8 mouse cellular contexts compared by ENCODE assay signal in genomic region chr3:30766177-30766576, GRCm38 (mm10). TPM values are rescaled to one million over a fixed set of nuclear protein-coding genes. Genes with fewer than 3 reads are reported as not detected.
DNase-seq lines count a peak whose midpoint lies in the region; ATAC-seq and TF ChIP-seq lines count a peak whose summit lies in the region.
"Had no signal": no experiment of that assay in that cellular context is flagged by ENCODE, and none has a peak within 500 bp of the region (broad histone marks: within the 10 kb centered on the region; RNA-seq: fewer than 3 reads in every experiment).

No protein-coding gene starts in this region.

- no peak overlapping the region for H3K9ac ChIP-seq in kidney, postnatal 0 days (ENCODE audit: low read depth, low read length)

- no peak overlapping the region for H3K4me3 ChIP-seq in kidney, postnatal 0 days (replicated peaks; ENCODE audit: low read depth, low read length)

- ATAC-seq in erythroid progenitor cell, adult 5-6 weeks (replicated peaks; ENCODE audit: low FRiP score, poor library complexity, severe bottlenecking) = peak; percentile 69
- peak; percentile 77; the same call in 1 of the 2 replicates for ATAC-seq in kidney, postnatal 0 days (replicated peaks; ENCODE audit: low FRiP score, low read depth)

- H3K9me3 ChIP-seq in kidney, postnatal 0 days (replicated peaks; ENCODE audit: low read length) = no peaks in the 10 kb centered on the region
- H3K9me3 ChIP-seq: megakaryocyte, embryonic 14.5 days had no signal

- no peaks in the 10 kb centered on the region for H3K4me1 ChIP-seq in kidney, postnatal 0 days (replicated peaks; ENCODE audit: insufficient read depth, low read length)

- peak; percentile 9 for DNase-seq in adrenal gland, adult 8-10 months
- DNase-seq in kidney, postnatal 0 days (ENCODE audit: low spot score) = peak; percentile 45
- DNase-seq in lung, postnatal 36 days = peak; percentile 64
- DNase-seq in right cerebral cortex, adult 2 months (ENCODE audit: low spot score in 2 of 2) = no peak
- no peak for DNase-seq in urinary bladder, adult 2 months (ENCODE audit: low spot score)
- no peak for DNase-seq in thymus, postnatal 36 days

- H3K36me3 ChIP-seq in kidney, postnatal 0 days (ENCODE audit: insufficient read depth, low read length) = no peaks in the 10 kb centered on the region

- H3K27ac ChIP-seq in kidney, postnatal 0 days = peak overlapping the region; percentile 20; the same call in 1 of the 2 replicates

- TF ChIP-seq CTCF in kidney, postnatal 0 days (IDR thresholded peaks at IDR 0.05; ENCODE audit: low read depth) = no peak

- no peak overlapping the region for H3K4me2 ChIP-seq in kidney, postnatal 0 days (ENCODE audit: low read length)

- WGBS in kidney, postnatal 0 days = 51% methylated on average over 7 of the region's 7 CpGs

- H3K27me3 ChIP-seq in kidney, postnatal 0 days (ENCODE audit: insufficient read depth, low read length) = no peaks in the 10 kb centered on the region

RNA-seq across cellular contexts. Expression of gene Samd7, which starts 20.1 kb away (rescaled TPM):
- not detected for total RNA-seq in adrenal gland, adult 8-10 months (2022)
- total RNA-seq in erythroid progenitor cell, adult 5-6 weeks (2015; ENCODE audit: low replicate concordance) = 0.42 TPM in 1 of 2 replicates, not detected in the other
- total RNA-seq in erythroid progenitor cell, adult 5-6 weeks (2017; ENCODE audit: low replicate concordance) = not detected in 2 replicates
- not detected in 2 replicates for polyA plus RNA-seq in kidney, postnatal 0 days (2015; fragmentation: Nextera tagmentation; extraction: Ambion mirVana)
- not detected in 2 replicates for polyA plus RNA-seq in urinary bladder, adult 2 months (2012; rRNA removed)

RNA-seq across cellular contexts. Expression of gene Sec62, which starts 26.5 kb away (rescaled TPM):
- total RNA-seq in adrenal gland, adult 8-10 months (2022) = 100 to 1,000 TPM in 2 of 4 experiments, 10 to 100 TPM in 2; 91.1 to 113 (median 104) TPM
- total RNA-seq in erythroid progenitor cell, adult 5-6 weeks (2015; ENCODE audit: low replicate concordance) = 93.0 and 140 TPM in 2 replicates
- total RNA-seq in erythroid progenitor cell, adult 5-6 weeks (2017; ENCODE audit: low replicate concordance) = 174 and 189 TPM in 2 replicates
- polyA plus RNA-seq in kidney, postnatal 0 days (2015; fragmentation: Nextera tagmentation; extraction: Ambion mirVana) = 178 and 188 TPM in 2 replicates
- 70.3 and 73.2 TPM in 2 replicates for polyA plus RNA-seq in urinary bladder, adult 2 months (2012; rRNA removed)

Comparison
In these comparisons a context has a peak if more than half of its experiments do, and no peak if none do; other contexts are left out.
1. DNase-seq: peak in adrenal gland, adult 8-10 months (single experiment), kidney, postnatal 0 days (single experiment) and lung, postnatal 36 days (single experiment); none in right cerebral cortex, adult 2 months (0 of 2), urinary bladder, adult 2 months (single experiment) and thymus, postnatal 36 days (0 of 2).